ENCODE assay signal across 12 mouse cellular contexts in genomic region chr10:116579478-116579877, GRCm38 (mm10). TPM values are rescaled to one million over a fixed set of nuclear protein-coding genes. Genes with fewer than 3 reads are reported as not detected.
DNase-seq lines count a peak whose midpoint lies in the region; ATAC-seq and TF ChIP-seq lines count a peak whose summit lies in the region.
"Had no signal": no experiment of that assay in that cellular context is flagged by ENCODE, and none has a peak within 500 bp of the region (broad histone marks: within the 10 kb centered on the region; RNA-seq: fewer than 3 reads in every experiment).

No protein-coding gene starts in this region.

- no peak for ATAC-seq in heart, postnatal 0 days (ENCODE audit: insufficient read depth, low read depth)
- no peak for ATAC-seq in embryonic facial prominence, embryonic 15.5 days (ENCODE audit: insufficient number of reproducible peaks, low FRiP score, low TSS enrichment, low read depth)
- no peak for ATAC-seq in limb, embryonic 11.5 days (ENCODE audit: insufficient number of reproducible peaks, low FRiP score, low TSS enrichment, low read depth)
- ATAC-seq in midbrain, postnatal 0 days (ENCODE audit: low FRiP score) = no peak

- no peak for TF ChIP-seq POLR2A in heart, adult 2 months (IDR thresholded peaks at IDR 0.05; ENCODE audit: insufficient read depth, low read depth, low read length)

- H3K4me2 ChIP-seq in heart, postnatal 0 days (ENCODE audit: low read depth, low read length) = peak overlapping the region; percentile 89; the same call in 1 of the 2 replicates
- peak overlapping the region; percentile 31 for H3K4me2 ChIP-seq in embryonic facial prominence, embryonic 15.5 days (replicated peaks)
- peak overlapping the region; percentile 22; the same call in 1 of the 2 replicates for H3K4me2 ChIP-seq in limb, embryonic 11.5 days (ENCODE audit: low read depth, severe bottlenecking)
- H3K4me2 ChIP-seq in midbrain, postnatal 0 days (ENCODE audit: low read depth, low read length, poor library complexity, severe bottlenecking) = peak overlapping the region; percentile 83

- no peaks in the 10 kb centered on the region for H3K27me3 ChIP-seq in heart, postnatal 0 days (ENCODE audit: control insufficient read depth, insufficient read depth, low read length)
- H3K27me3 ChIP-seq in heart, adult 2 months (ENCODE audit: control insufficient read depth, insufficient read depth, low read length) = no peaks in the 10 kb centered on the region
- H3K27me3 ChIP-seq in embryonic facial prominence, embryonic 15.5 days = no peaks in the 10 kb centered on the region
- no peaks in the 10 kb centered on the region for H3K27me3 ChIP-seq in limb, embryonic 11.5 days (ENCODE audit: control insufficient read depth, insufficient read depth, low read length)
- no peaks in the 10 kb centered on the region for H3K27me3 ChIP-seq in midbrain, postnatal 0 days (ENCODE audit: insufficient read depth, low read length)

- peaks cover 3% of the 10 kb centered on the region for H3K79me2 ChIP-seq in heart, adult 2 months (replicated peaks; ENCODE audit: control insufficient read depth, insufficient read depth, low read length)

- DNase-seq in heart, postnatal 0 days (ENCODE audit: low spot score) = no peak
- no peak for DNase-seq in heart, adult 2 months
- DNase-seq in limb, embryonic 11.5 days (ENCODE audit: low spot score) = no peak
- DNase-seq in midbrain, postnatal 0 days (ENCODE audit: low spot score) = no peak
- no peak for DNase-seq in thymus, postnatal 14 days
- no peak for DNase-seq in gastrocnemius, postnatal 4 days (ENCODE audit: low spot score in 2 of 2)
- DNase-seq in lung, postnatal 4 days = no peak
- DNase-seq: adrenal gland, postnatal 14 days; cerebellum, postnatal 36 days; heart, adult 11 months; layer of hippocampus, postnatal 36 days had no signal

- 0 out of 2 replicates have a peak, but pooled peaks cover 4% of the 10 kb centered on the region for H3K4me1 ChIP-seq in heart, postnatal 0 days (ENCODE audit: control insufficient read depth, insufficient read depth)
- peaks cover 3% of the 10 kb centered on the region for H3K4me1 ChIP-seq in heart, adult 2 months (ENCODE audit: control insufficient read depth, insufficient read depth, low read length)
- H3K4me1 ChIP-seq in embryonic facial prominence, embryonic 15.5 days = peaks cover 8% of the 10 kb centered on the region; the same call in 1 of the 2 replicates
- H3K4me1 ChIP-seq in limb, embryonic 11.5 days (ENCODE audit: control insufficient read depth, insufficient read depth, low read length) = no peaks in the 10 kb centered on the region
- peaks cover 3% of the 10 kb centered on the region; the same call in 1 of the 2 replicates for H3K4me1 ChIP-seq in midbrain, postnatal 0 days (ENCODE audit: insufficient read depth, low read length)

- no peak overlapping the region for H3K9ac ChIP-seq in heart, postnatal 0 days (replicated peaks; ENCODE audit: low read depth, low read length)
- no peak overlapping the region for H3K9ac ChIP-seq in heart, adult 2 months (ENCODE audit: low read depth, low read length)
- no peak overlapping the region for H3K9ac ChIP-seq in embryonic facial prominence, embryonic 15.5 days
- H3K9ac ChIP-seq in limb, embryonic 11.5 days (ENCODE audit: low read length) = no peak overlapping the region
- H3K9ac ChIP-seq in midbrain, postnatal 0 days (replicated peaks; ENCODE audit: low read length, poor library complexity, severe bottlenecking) = no peak overlapping the region

- intact Hi-C loops in heart, adult 2 months (cut with DNase I) = no loop called here

- no peak overlapping the region for H3K27ac ChIP-seq in heart, postnatal 0 days (ENCODE audit: low read depth)
- H3K27ac ChIP-seq in heart, adult 2 months = no peak overlapping the region
- no peak overlapping the region for H3K27ac ChIP-seq in embryonic facial prominence, embryonic 15.5 days (replicated peaks)
- H3K27ac ChIP-seq in limb, embryonic 11.5 days (replicated peaks; ENCODE audit: low read depth, low read length) = no peak overlapping the region
- no peak overlapping the region for H3K27ac ChIP-seq in midbrain, postnatal 0 days (ENCODE audit: low read depth, low read length)

- no peak for TF ChIP-seq CTCF in heart, postnatal 0 days (IDR thresholded peaks at IDR 0.05; ENCODE audit: low read depth)
- TF ChIP-seq CTCF in heart, adult 2 months (IDR thresholded peaks at IDR 0.05) = no peak
- no peak for TF ChIP-seq CTCF in midbrain, postnatal 0 days (IDR thresholded peaks at IDR 0.05)

- H3K9me3 ChIP-seq in heart, postnatal 0 days (replicated peaks; ENCODE audit: control insufficient read depth, low read length) = no peaks in the 10 kb centered on the region
- H3K9me3 ChIP-seq in embryonic facial prominence, embryonic 15.5 days (replicated peaks) = no peaks in the 10 kb centered on the region
- no peaks in the 10 kb centered on the region for H3K9me3 ChIP-seq in limb, embryonic 11.5 days (ENCODE audit: control insufficient read depth, low read length)
- no peaks in the 10 kb centered on the region for H3K9me3 ChIP-seq in midbrain, postnatal 0 days (ENCODE audit: low read length)

- TF ChIP-seq EP300 in heart, postnatal 0 days (IDR thresholded peaks at IDR 0.05; ENCODE audit: low read depth) = no peak
- no peak for TF ChIP-seq EP300 in heart, adult 2 months (IDR thresholded peaks at IDR 0.05; ENCODE audit: insufficient read depth, low read depth, low read length)

- no peak overlapping the region; the same call in 1 of the 2 replicates for H3K4me3 ChIP-seq in heart, postnatal 0 days (ENCODE audit: low read depth, low read length)
- H3K4me3 ChIP-seq in heart, adult 2 months = no peak overlapping the region
- H3K4me3 ChIP-seq in embryonic facial prominence, embryonic 15.5 days (replicated peaks) = peak overlapping the region; percentile 97; the same call in 1 of the 2 replicates
- H3K4me3 ChIP-seq in limb, embryonic 11.5 days (ENCODE audit: low read depth, low read length) = peak overlapping the region; percentile 3; the same call in 1 of the 2 replicates
- no peak overlapping the region for H3K4me3 ChIP-seq in midbrain, postnatal 0 days (ENCODE audit: low read depth, low read length)

- H3K36me3 ChIP-seq in heart, postnatal 0 days (replicated peaks; ENCODE audit: control insufficient read depth, insufficient read depth, low read length) = peaks cover 5% of the 10 kb centered on the region
- peaks cover 10% of the 10 kb centered on the region for H3K36me3 ChIP-seq in heart, adult 2 months (ENCODE audit: control insufficient read depth, insufficient read depth, low read length)
- peaks cover 2% of the 10 kb centered on the region; the same call in 1 of the 2 replicates for H3K36me3 ChIP-seq in embryonic facial prominence, embryonic 15.5 days
- no peaks in the 10 kb centered on the region for H3K36me3 ChIP-seq in limb, embryonic 11.5 days (ENCODE audit: control insufficient read depth, insufficient read depth, low read length)
- H3K36me3 ChIP-seq in midbrain, postnatal 0 days (ENCODE audit: insufficient read depth, low read length) = peaks cover under 1% of the 10 kb centered on the region; the same call in 1 of the 2 replicates

RNA-seq across cellular contexts. Expression of gene Cnot2, which starts 1.8 kb away (rescaled TPM):
- total RNA-seq in heart, postnatal 0 days (2014; rRNA removed; ENCODE audit: low replicate concordance) = 60.7 and 62.6 TPM in 2 replicates
- 45.7 and 50.0 TPM in 2 replicates for polyA plus RNA-seq in heart, postnatal 0 days (2015; fragmentation: Nextera tagmentation; extraction: Ambion mirVana)
- total RNA-seq in heart, adult 2 months (2021) = 10 to 100 TPM; 35.1 to 38.3 TPM
- polyA plus RNA-seq in heart, adult 2 months (2012; rRNA removed) = 19.4 and 34.4 TPM in 2 replicates
- 98.1 and 100 TPM in 2 replicates for polyA plus RNA-seq in embryonic facial prominence, embryonic 15.5 days (2015; fragmentation: Nextera tagmentation; extraction: Ambion mirVana)
- polyA plus RNA-seq in limb, embryonic 11.5 days (2014; fragmentation: Nextera tagmentation; extraction: Ambion mirVana) = 162 and 165 TPM in 2 replicates
- 80.2 and 83.1 TPM in 2 replicates for total RNA-seq in midbrain, postnatal 0 days (2014; rRNA removed)
- polyA plus RNA-seq in midbrain, postnatal 0 days (2015; fragmentation: Nextera tagmentation; extraction: Ambion mirVana) = 62.4 and 65.5 TPM in 2 replicates
- total RNA-seq in gastrocnemius, postnatal 4 days (2021) = 10 to 100 TPM; 64.4 to 70.6 TPM

Comparison
In these comparisons a context has a peak if more than half of its experiments do, and no peak if none do; other contexts are left out.
1. H3K4me2 ChIP-seq: peak in every context shown above with its lines; median percentile 89 in heart, postnatal 0 days; 83 in midbrain, postnatal 0 days; 31 in embryonic facial prominence, embryonic 15.5 days; 22 in limb, embryonic 11.5 days.
2. H3K4me3 ChIP-seq: peak in embryonic facial prominence, embryonic 15.5 days (single experiment) and limb, embryonic 11.5 days (single experiment); none in heart, postnatal 0 days (single experiment), heart, adult 2 months (single experiment) and midbrain, postnatal 0 days (single experiment).